Mouse (Mus musculus) ES-Bruce4 (cell line): Measurements from ENCODE around the gene Jakmip3.

ENCODE experiments used
- EP300 ChIP-seq: IDR thresholded peaks from 2 replicates; pipeline ENCODE4 v1.6.1; 2011; ENCODE audit warnings: low read depth, low read length; ENCODE audit not compliant: insufficient read depth
- POLR2A ChIP-seq: IDR thresholded peaks from one replicate; pipeline ENCODE4 v1.8.1; 2011; ENCODE audit warnings: low read length; ENCODE audit not compliant: insufficient read depth

DNA sequence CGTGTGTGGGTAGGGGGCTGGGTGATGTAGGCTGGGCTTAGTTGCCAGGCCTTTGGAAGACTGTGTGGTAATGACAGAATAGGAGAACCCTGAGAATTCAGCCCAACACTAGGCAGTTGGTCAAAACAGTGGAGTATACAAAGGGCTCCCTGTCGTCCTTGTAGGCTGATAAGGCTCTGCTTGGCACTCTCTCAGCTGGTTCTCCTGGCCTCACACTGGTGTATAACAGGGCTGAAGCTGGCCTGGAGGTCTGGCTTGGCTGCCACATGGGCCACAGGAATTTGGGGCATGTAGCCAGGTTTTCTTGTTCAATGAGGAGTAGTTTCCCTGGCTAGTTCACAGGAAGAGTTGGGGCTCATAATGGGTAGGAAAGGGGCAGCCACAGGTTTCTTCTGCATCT, 147.3 kb downstream of the Jakmip3 start:
- TF ChIP-seq POLR2A (no peak), EP300 (no peak)
